Mouse (Mus musculus): ENCODE results near the gene Tstd1. TPM values are rescaled to one million over a fixed set of nuclear protein-coding genes. Genes with fewer than 3 reads are reported as not detected.

The Tstd1 gene
- polyA plus RNA-seq, 1 experiment from 2014 or later = not detected

DNA sequence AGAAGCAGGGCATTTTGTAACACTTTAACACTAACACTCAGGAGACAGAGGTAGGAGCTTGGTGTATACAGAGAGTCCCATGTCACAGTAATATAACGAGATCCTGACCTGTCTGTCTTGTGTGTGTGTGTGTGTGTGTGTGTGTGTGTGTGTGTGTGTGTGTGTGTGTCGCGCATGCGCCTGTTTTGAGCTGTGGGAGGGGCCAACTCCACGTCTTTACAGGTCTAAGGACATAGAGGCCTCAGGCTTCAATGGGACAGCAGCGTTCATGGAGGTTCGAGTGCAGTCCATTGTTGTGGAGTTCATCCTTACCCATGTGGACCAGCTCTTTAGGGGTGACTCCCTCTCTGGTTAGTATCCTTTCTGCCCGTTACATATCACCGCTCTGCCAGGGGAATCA is 15.7 kb upstream of the Tstd1 start:
- H3K79me2 ChIP-seq (ENCODE audit: inconsistent target) = peaks cover 71% of the 10 kb centered on the region
- H3K4me3 ChIP-seq (ENCODE audit: inconsistent target) = no peak overlapping the region
- no peak overlapping the region for H3K27ac ChIP-seq
- H3K36me3 ChIP-seq (ENCODE audit: inconsistent target) = peaks cover 93% of the 10 kb centered on the region
- WGBS (ENCODE audit: missing documents) = 94% methylated on average over 5 of the region's 9 CpGs

- Histone ChIP-seq H3K27ac (no peak overlapping the region), H3K36me3 (ENCODE audit: inconsistent target) (peaks cover 60% of the 10 kb centered on the region), H3K79me2 (ENCODE audit: inconsistent target) (peaks cover 39% of the 10 kb centered on the region), H3K4me3 (ENCODE audit: inconsistent target) (no peak overlapping the region)
- 98% methylated on average over 5 of the region's 5 CpGs for WGBS (ENCODE audit: missing documents)
Observed at GRCm38 (mm10) chr1:171407263-171407662, 11.4 kb upstream of the Tstd1 start.

- H3K27ac ChIP-seq = peak overlapping the region; percentile 86
- peaks cover 44% of the 10 kb centered on the region for H3K36me3 ChIP-seq (ENCODE audit: inconsistent target)
Observed at GRCm38 (mm10) chr1:171410231-171410630, 8.4 kb upstream of the Tstd1 start.

DNA sequence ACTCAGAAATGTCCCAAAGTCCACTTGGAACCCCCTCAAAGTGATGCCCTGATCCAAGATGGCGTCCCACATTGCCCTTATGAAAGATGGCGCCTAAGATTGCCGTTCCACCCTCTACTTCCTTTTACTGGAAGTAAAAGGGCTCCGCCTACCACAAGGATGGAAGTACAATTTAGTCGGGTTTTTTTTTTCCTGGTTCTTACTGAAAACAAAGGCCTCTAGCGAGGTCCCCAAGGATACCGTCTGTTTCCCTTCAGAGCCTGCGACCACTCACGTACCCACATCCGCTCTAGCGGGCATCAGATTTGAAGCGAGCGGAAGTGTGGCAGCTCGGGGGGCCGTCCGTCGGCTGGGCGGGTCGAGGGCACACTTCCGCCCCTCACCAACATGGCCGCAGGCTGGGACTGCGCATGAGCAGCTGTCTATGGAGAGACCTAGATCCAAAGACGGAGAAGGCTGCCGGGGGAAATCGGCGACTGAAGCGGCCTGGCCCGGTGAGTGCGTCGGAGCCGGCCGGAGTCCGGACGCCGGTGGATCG is 7.7 kb upstream of the Tstd1 start, which contains the start of gene Usf1:
Usf1 (plus strand) TSS at position 367 of the 538 bp plus-strand sequence.
- Histone ChIP-seq H3K27ac (peak within 1 kb of the TSS; percentile 86), H3K36me3 (ENCODE audit: inconsistent target) (peaks cover 46% of the 10 kb centered on the region), H3K79me2 (ENCODE audit: inconsistent target) (peaks cover 48% of the 10 kb centered on the region), H3K4me3 (ENCODE audit: inconsistent target) (peak within 1 kb of the TSS; percentile 94)
- WGBS (ENCODE audit: missing documents) = under 1% methylated on average over 36 of the region's 36 CpGs

More at GRCm38 (mm10) chr1:171410231-171410630, 8.4 kb upstream of the Tstd1 start:
- peaks cover 40% of the 10 kb centered on the region for H3K79me2 ChIP-seq (ENCODE audit: inconsistent target)
- H3K4me3 ChIP-seq (ENCODE audit: inconsistent target) = no peak overlapping the region
- 79% methylated on average over 1 of the region's 1 CpGs for WGBS (ENCODE audit: missing documents)

DNA sequence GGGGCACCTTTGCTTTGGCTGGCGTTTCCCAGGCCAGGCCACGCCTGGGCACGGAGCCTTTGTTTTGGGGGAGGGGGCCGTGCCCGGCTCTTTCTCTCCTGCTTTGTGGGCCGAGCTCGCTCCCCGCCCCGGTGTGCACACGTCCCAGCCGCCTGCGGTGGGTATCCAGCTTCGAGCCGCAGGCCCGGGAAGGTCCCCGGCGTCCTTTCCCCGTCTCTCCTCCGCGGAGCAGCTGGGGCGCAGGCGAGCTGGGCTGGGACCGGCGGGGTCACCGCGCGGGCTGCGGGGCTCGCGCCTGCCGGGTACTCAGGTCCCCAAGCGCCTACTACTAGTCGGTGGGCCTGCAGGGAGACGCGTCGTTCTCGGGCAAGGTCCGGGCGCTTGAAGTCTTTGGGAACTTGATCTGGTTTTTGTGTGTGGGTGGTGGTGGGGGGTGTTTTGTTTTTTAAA is 7.2 kb upstream of the Tstd1 start:
- Histone ChIP-seq H3K4me3 (ENCODE audit: inconsistent target) (peak overlapping the region; percentile 94), H3K27ac (peak overlapping the region; percentile 86), H3K36me3 (ENCODE audit: inconsistent target) (peaks cover 46% of the 10 kb centered on the region), H3K79me2 (ENCODE audit: inconsistent target) (peaks cover 49% of the 10 kb centered on the region)
- 0% methylated on average over 35 of the region's 39 CpGs for WGBS (ENCODE audit: missing documents)

DNA sequence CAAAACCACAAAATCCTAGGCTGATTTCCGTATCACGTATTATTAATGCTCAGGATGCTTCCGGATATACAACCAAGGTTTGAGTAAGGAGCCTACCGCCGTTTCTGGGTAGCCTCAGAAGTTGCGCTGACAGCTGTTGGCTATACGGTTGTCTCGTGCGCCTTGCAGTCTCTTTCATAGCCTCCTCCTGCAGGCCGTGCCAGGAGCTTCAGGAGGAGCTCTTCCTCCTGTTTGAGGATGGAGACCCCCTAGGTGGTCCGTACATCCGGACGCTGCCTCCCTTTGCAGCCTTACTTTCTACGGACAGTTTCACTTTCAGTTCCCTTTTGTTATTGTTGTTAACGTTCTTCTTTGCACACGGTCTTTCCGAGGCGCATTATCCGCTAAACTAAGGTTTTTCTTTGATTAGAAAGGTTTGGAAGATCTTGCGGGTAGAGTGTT is 6.7 kb upstream of the Tstd1 start:
- Histone ChIP-seq H3K79me2 (ENCODE audit: inconsistent target) (peaks cover 49% of the 10 kb centered on the region), H3K4me3 (ENCODE audit: inconsistent target) (peak overlapping the region; percentile 94), H3K27ac (peak overlapping the region; percentile 86), H3K36me3 (ENCODE audit: inconsistent target) (peaks cover 46% of the 10 kb centered on the region)
- WGBS (ENCODE audit: missing documents) = 0% methylated on average over 20 of the region's 20 CpGs

DNA sequence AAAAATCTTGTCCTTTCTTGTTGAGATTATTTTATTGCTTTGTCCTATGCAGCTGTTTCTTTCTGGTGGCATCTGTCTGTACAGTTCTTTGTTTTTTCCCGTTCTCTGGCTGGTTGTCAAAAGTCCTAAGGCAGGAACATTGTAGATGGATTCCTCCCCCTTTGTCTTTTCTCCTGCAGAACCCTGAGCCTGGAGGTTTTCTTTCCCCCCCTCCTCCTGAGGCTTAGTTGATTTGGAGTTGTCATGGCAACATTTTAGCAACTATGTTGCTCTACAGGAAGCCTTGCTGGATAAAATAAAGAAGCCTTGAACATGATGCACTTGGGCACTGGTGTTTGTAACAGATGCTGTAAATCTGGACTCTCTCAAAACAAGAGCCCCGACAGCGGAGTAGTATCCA is 6.2 kb upstream of the Tstd1 start:
- H3K36me3 ChIP-seq (ENCODE audit: inconsistent target) = peaks cover 46% of the 10 kb centered on the region
- H3K79me2 ChIP-seq (ENCODE audit: inconsistent target) = peaks cover 49% of the 10 kb centered on the region
- 56% methylated on average over 3 of the region's 3 CpGs for WGBS (ENCODE audit: missing documents)
- peak overlapping the region; percentile 94 for H3K4me3 ChIP-seq (ENCODE audit: inconsistent target)
- peak overlapping the region; percentile 86 for H3K27ac ChIP-seq

GRCm38 (mm10) chr1:171413608-171414007 is 5.1 kb upstream of the Tstd1 start:
- Histone ChIP-seq H3K79me2 (ENCODE audit: inconsistent target) (peaks cover 49% of the 10 kb centered on the region), H3K27ac (no peak overlapping the region), H3K36me3 (ENCODE audit: inconsistent target) (peaks cover 47% of the 10 kb centered on the region), H3K4me3 (ENCODE audit: inconsistent target) (no peak overlapping the region)
- WGBS (ENCODE audit: missing documents) = 80% methylated on average over 8 of the region's 8 CpGs

GRCm38 (mm10) chr1:171419291-171419882 is 715 bp downstream of the Tstd1 start:
- Histone ChIP-seq H3K27ac (no peak overlapping the region), H3K36me3 (ENCODE audit: inconsistent target) (peaks cover 53% of the 10 kb centered on the region), H3K4me3 (ENCODE audit: inconsistent target) (no peak overlapping the region), H3K79me2 (ENCODE audit: inconsistent target) (peaks cover 17% of the 10 kb centered on the region)
- 89% methylated on average over 10 of the region's 12 CpGs for WGBS (ENCODE audit: missing documents)

- 100% methylated on average over 5 of the region's 5 CpGs for WGBS (ENCODE audit: missing documents)
- no peak overlapping the region for H3K4me3 ChIP-seq (ENCODE audit: inconsistent target)
- peaks cover 12% of the 10 kb centered on the region for H3K79me2 ChIP-seq (ENCODE audit: inconsistent target)
- no peak overlapping the region for H3K27ac ChIP-seq
- peaks cover 49% of the 10 kb centered on the region for H3K36me3 ChIP-seq (ENCODE audit: inconsistent target)
Observed at GRCm38 (mm10) chr1:171419905-171420304, 1.2 kb downstream of the Tstd1 start.

- 84% methylated on average over 8 of the region's 8 CpGs for WGBS (ENCODE audit: missing documents)
- H3K79me2 ChIP-seq (ENCODE audit: inconsistent target) = no peaks in the 10 kb centered on the region
- peaks cover 23% of the 10 kb centered on the region for H3K36me3 ChIP-seq (ENCODE audit: inconsistent target)
- no peak overlapping the region for H3K4me3 ChIP-seq (ENCODE audit: inconsistent target)
- no peak overlapping the region for H3K27ac ChIP-seq
Observed at GRCm38 (mm10) chr1:171422504-171423095, 3.9 kb downstream of the Tstd1 start.

DNA sequence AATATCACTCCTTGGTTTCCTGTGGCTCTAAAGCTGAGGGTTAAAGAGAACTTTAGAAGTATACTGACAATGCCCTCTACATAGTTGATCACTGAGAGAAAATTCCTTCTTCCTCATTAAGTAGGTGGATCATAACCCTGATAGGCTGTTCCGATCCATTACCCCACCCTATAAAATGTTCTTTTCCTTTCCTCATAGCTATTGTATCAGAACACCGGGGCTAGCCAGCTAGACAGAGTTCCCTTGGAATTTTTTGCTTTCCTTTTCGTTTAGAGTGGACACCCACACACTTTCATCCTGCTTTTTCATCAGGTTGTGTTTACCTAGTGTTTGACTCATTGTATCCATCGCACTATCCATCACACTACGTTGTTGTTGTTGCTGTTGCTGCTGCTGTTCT is 6.0 kb downstream of the Tstd1 start:
- Histone ChIP-seq H3K4me3 (ENCODE audit: inconsistent target) (no peak overlapping the region), H3K27ac (no peak overlapping the region), H3K79me2 (ENCODE audit: inconsistent target) (no peaks in the 10 kb centered on the region), H3K36me3 (ENCODE audit: inconsistent target) (peaks cover 3% of the 10 kb centered on the region; the same call in 1 of the 2 replicates)
- WGBS (ENCODE audit: missing documents) = 88% methylated on average over 5 of the region's 5 CpGs

DNA sequence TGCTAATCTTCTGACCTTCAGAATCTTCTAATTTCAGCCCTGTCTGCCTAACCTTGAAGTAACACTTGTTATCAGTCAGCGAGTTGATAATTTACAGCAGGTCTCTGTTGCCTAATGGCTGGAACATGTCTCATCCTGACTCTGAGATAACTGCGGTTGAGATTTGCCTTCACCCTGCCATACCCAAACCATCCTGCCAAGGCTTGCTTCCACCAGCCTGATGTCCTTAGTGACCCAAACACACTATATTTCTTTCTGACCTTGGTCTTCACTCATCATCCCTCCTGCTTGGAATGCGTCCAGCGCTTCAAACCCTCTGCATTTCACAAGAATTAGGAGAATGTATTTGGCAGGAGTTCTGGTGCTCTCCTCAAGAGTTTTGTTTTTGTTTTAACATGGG is 6.5 kb downstream of the Tstd1 start:
- Histone ChIP-seq H3K27ac (no peak overlapping the region), H3K4me3 (ENCODE audit: inconsistent target) (no peak overlapping the region), H3K79me2 (ENCODE audit: inconsistent target) (no peaks in the 10 kb centered on the region), H3K36me3 (ENCODE audit: inconsistent target) (no peaks in the 10 kb centered on the region)
- WGBS (ENCODE audit: missing documents) = 93% methylated on average over 4 of the region's 4 CpGs

DNA sequence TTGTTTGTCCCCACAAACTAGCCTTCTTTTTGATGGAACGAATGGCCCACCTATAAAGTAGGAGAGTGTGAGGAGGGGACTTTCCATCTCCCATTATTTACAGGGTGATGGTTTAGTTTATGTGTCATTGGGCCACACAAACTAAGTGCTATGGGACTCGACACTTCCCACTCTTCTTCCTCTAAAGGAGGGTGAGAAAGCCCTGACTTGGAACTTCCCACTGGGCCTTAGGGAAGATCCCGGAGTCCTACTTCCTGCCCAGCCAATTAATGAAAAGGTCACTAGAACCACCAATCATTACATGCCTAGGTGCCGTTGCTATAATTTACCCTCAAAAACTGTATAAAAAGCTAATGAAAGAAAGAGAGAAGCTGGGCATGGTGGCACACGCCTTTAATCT is 13.5 kb downstream of the Tstd1 start:
- no peak overlapping the region for H3K4me3 ChIP-seq (ENCODE audit: inconsistent target)
- no peaks in the 10 kb centered on the region for H3K79me2 ChIP-seq (ENCODE audit: inconsistent target)
- H3K27ac ChIP-seq = no peak overlapping the region
- 85% methylated on average over 5 of the region's 5 CpGs for WGBS (ENCODE audit: missing documents)
- H3K36me3 ChIP-seq (ENCODE audit: inconsistent target) = no peaks in the 10 kb centered on the region

- H3K36me3 ChIP-seq (ENCODE audit: inconsistent target) = no peaks in the 10 kb centered on the region
- H3K4me3 ChIP-seq (ENCODE audit: inconsistent target) = no peak overlapping the region
- no peaks in the 10 kb centered on the region for H3K79me2 ChIP-seq (ENCODE audit: inconsistent target)
- 88% methylated on average over 7 of the region's 7 CpGs for WGBS (ENCODE audit: missing documents)
- H3K27ac ChIP-seq = no peak overlapping the region
Observed at GRCm38 (mm10) chr1:171435288-171435814, 16.7 kb downstream of the Tstd1 start.
